Mouse (Mus musculus) small intestine, adult 2 months (tissue): ENCODE results near the gene Col12a1. TPM values are rescaled to one million over a fixed set of nuclear protein-coding genes. Genes with fewer than 3 reads are reported as not detected.

Experiments
- H3K27ac ChIP-seq: fragments of 200-500 bp; 2 replicates; pipeline ENCODE4 v1.5.1; 2012; ENCODE audit warnings: low read depth, low read length, control low read depth, inconsistent platforms; ENCODE audit not compliant: insufficient read depth
- H3K27me3 ChIP-seq: fragments of 200-500 bp; 2 replicates; pipeline ENCODE4 v1.6.1; 2012; ENCODE audit warnings: mild to moderate bottlenecking, moderate library complexity, low read length, inconsistent platforms; ENCODE audit not compliant: control insufficient read depth, insufficient read depth
- H3K36me3 ChIP-seq: fragments of 200-500 bp; 2 replicates; pipeline ENCODE4 v1.6.1; 2012; ENCODE audit warnings: mild to moderate bottlenecking, low read length, control low read depth, inconsistent platforms; ENCODE audit not compliant: control insufficient read depth, insufficient read depth
- H3K4me1 ChIP-seq: fragments of 200-500 bp; 2 replicates; pipeline ENCODE4 v1.6.1; 2012; ENCODE audit warnings: low read length, inconsistent platforms, mixed read lengths; ENCODE audit not compliant: control insufficient read depth, insufficient read depth, insufficient read length
- H3K4me3 ChIP-seq: fragments of 200-500 bp; 2 replicates; pipeline ENCODE4 v1.5.1; 2012; ENCODE audit warnings: low read depth, mild to moderate bottlenecking, control low read depth, inconsistent platforms, low read length, moderate library complexity
- CTCF ChIP-seq: fragments of 200-500 bp; IDR thresholded peaks from 2 replicates; pipeline ENCODE4 v1.5.1; 2012; ENCODE audit warnings: low read depth, mild to moderate bottlenecking, control low read depth, inconsistent platforms, low read length, moderate library complexity, mixed read lengths; ENCODE audit not compliant: insufficient replicate concordance, insufficient read length; ENCODE audit errors: extremely low read depth
- POLR2A ChIP-seq: fragments of 200-500 bp; IDR thresholded peaks from 2 replicates; pipeline ENCODE4 v1.6.1; 2012; ENCODE audit warnings: low read depth, mild to moderate bottlenecking, control low read depth, inconsistent platforms, low read length, moderate library complexity
- WGBS: fragments of 180-500 bp; shearing (Covaris S2); methylation state at CpG from one replicate; pipeline ENCODE4 v1.1.7; 2018; 5-methylcytosine and 5-hydroxymethylcytosine counted together
- polyA plus RNA-seq: library from polyadenylated mRNA; depleted of rRNA; stranded (reverse); fragments of >200 nt; gene quantifications from 2 replicates; pipeline ENCODE4 v1.2.3, GENCODE M21; 2012; rRNA removed

Col12a1 gene
- 4.4 and 7.9 TPM in 2 replicates for polyA plus RNA-seq

GRCm38 (mm10) chr9:79718481-79719370, at the start of gene Col12a1:
Gene Col12a1 (minus strand): TSS chr9:79718831.
- Histone ChIP-seq H3K27me3 (peaks cover 26% of the 10 kb centered on the region), H3K4me1 (peaks cover 4% of the 10 kb centered on the region; the same call in 1 of the 2 replicates), H3K27ac (no peak within 1 kb of the TSS), H3K36me3 (no peaks in the 10 kb centered on the region), H3K4me3 (peak within 1 kb of the TSS; percentile 68)
- TF ChIP-seq POLR2A (no peak; the same call in 1 of the 2 replicates), CTCF (no peak)
- 1% methylated on average over 64 of the region's 64 CpGs for WGBS

GRCm38 (mm10) chr9:79766991-79767545, 48.4 kb upstream of the Col12a1 start:
- no peak overlapping the region for H3K4me3 ChIP-seq
- WGBS, result 90% methylated on average over 5 of the region's 5 CpGs
- no peak overlapping the region for H3K27ac ChIP-seq
- TF ChIP-seq CTCF (no peak), POLR2A (no peak)
- H3K27me3 ChIP-seq, result no peaks in the 10 kb centered on the region
- H3K4me1 ChIP-seq, result no peaks in the 10 kb centered on the region
- peaks cover 4% of the 10 kb centered on the region; the same call in 1 of the 2 replicates for H3K36me3 ChIP-seq

GRCm38 (mm10) chr9:79765329-79765728, 46.7 kb upstream of the Col12a1 start:
- Histone ChIP-seq H3K36me3 (peaks cover 4% of the 10 kb centered on the region; the same call in 1 of the 2 replicates), H3K4me3 (no peak overlapping the region), H3K27me3 (no peaks in the 10 kb centered on the region), H3K4me1 (no peaks in the 10 kb centered on the region), H3K27ac (no peak overlapping the region)
- TF ChIP-seq CTCF, result no peak
- TF ChIP-seq POLR2A, result no peak
- WGBS, result 48% methylated on average over 4 of the region's 4 CpGs

- Histone ChIP-seq H3K27me3 (no peaks in the 10 kb centered on the region), H3K27ac (no peak overlapping the region), H3K4me3 (no peak overlapping the region), H3K4me1 (peaks cover 3% of the 10 kb centered on the region; the same call in 1 of the 2 replicates), H3K36me3 (peaks cover 2% of the 10 kb centered on the region; the same call in 1 of the 2 replicates)
- WGBS, result 71% methylated on average over 6 of the region's 6 CpGs
- TF ChIP-seq CTCF (no peak), POLR2A (no peak)
These were observed 43.9 kb upstream of the Col12a1 start for GRCm38 (mm10) chr9:79762519-79762918.

GRCm38 (mm10) chr9:79760076-79760475, 41.4 kb upstream of the Col12a1 start:
- H3K27me3 ChIP-seq, result no peaks in the 10 kb centered on the region
- TF ChIP-seq CTCF (no peak), POLR2A (no peak)
- H3K4me1 ChIP-seq, result peaks cover 3% of the 10 kb centered on the region; the same call in 1 of the 2 replicates
- peak overlapping the region; percentile 82 for H3K4me3 ChIP-seq
- H3K27ac ChIP-seq, result peak overlapping the region; percentile 69
- peaks cover 12% of the 10 kb centered on the region for H3K36me3 ChIP-seq
- 2% methylated on average over 14 of the region's 14 CpGs for WGBS

GRCm38 (mm10) chr9:79759385-79760005, 40.9 kb upstream of the Col12a1 start, which contains the start of gene Cox7a2:
Gene Cox7a2 (minus strand): TSS chr9:79759878.
- Histone ChIP-seq H3K36me3 (peaks cover 14% of the 10 kb centered on the region), H3K4me3 (peak within 1 kb of the TSS; percentile 82), H3K27ac (peak within 1 kb of the TSS; percentile 90), H3K4me1 (peaks cover 3% of the 10 kb centered on the region; the same call in 1 of the 2 replicates), H3K27me3 (no peaks in the 10 kb centered on the region)
- TF ChIP-seq CTCF (no peak), POLR2A (peak; percentile 58)
- WGBS, result under 1% methylated on average over 49 of the region's 49 CpGs
